9 mouse cellular contexts compared by ENCODE assay signal in the genomic region with DNA sequence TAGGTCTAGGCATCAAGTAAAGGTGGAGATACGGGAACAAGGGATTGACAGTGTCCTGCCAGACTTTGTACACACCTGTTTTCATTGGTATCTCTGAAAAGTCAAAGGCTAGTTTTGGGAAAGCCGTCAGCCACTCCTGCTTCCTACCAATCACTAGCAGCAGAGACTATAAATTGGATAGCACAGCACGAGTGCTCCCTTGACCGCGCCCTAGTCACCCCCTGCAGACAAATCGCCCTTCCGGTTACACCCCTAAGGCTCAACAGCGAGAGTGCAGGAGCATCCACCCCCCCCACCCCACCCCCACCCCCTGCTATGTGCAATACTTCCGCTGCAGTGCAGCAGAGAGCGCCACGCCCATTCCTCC. TPM values are rescaled to one million over a fixed set of nuclear protein-coding genes. Genes with fewer than 3 reads are reported as not detected.
DNase-seq lines count a peak whose midpoint lies in the region; ATAC-seq and TF ChIP-seq lines count a peak whose summit lies in the region.
"Had no signal": no experiment of that assay in that cellular context is flagged by ENCODE, and none has a peak within 500 bp of the region (broad histone marks: within the 10 kb centered on the region; RNA-seq: fewer than 3 reads in every experiment).

No protein-coding gene starts in this region.

- H3K27me3 ChIP-seq in heart, embryonic 12.5 days (replicated peaks), result peaks cover 3% of the 10 kb centered on the region
- H3K27me3 ChIP-seq in E14TG2a.4 (ENCODE audit: insufficient read depth, low read length), result no peaks in the 10 kb centered on the region
- no peaks in the 10 kb centered on the region for H3K27me3 ChIP-seq in forebrain, embryonic 16.5 days (replicated peaks; ENCODE audit: control insufficient read depth, insufficient read depth, low read length)
- no peaks in the 10 kb centered on the region for H3K27me3 ChIP-seq in liver, postnatal 0 days (ENCODE audit: insufficient read depth, low read length)

- 0 out of 2 replicates have a peak, but pooled peaks have one; percentile 34 for TF ChIP-seq EP300 in liver, postnatal 0 days (IDR thresholded peaks at IDR 0.05; ENCODE audit: low read depth)

- ATAC-seq in heart, embryonic 12.5 days (ENCODE audit: insufficient number of reproducible peaks, low FRiP score), result no peak
- ATAC-seq in forebrain, embryonic 16.5 days, result no peak
- no peak for ATAC-seq in liver, postnatal 0 days

- whole genome bisulfite sequencing in heart, embryonic 12.5 days, result under 1% methylated on average over 11 of the region's 11 CpGs
- 2% methylated on average over 11 of the region's 11 CpGs for WGBS in forebrain, embryonic 16.5 days
- 0% methylated on average over 11 of the region's 11 CpGs for WGBS in liver, postnatal 0 days (ENCODE audit: insufficient replicate concordance)

- no peak for TF ChIP-seq CTCF in E14TG2a.4 (conservative IDR thresholded peaks at IDR 0.05; ENCODE audit: low read length)
- 0 out of 2 replicates have a peak, but pooled peaks have one; percentile 29 for TF ChIP-seq CTCF in liver, postnatal 0 days (IDR thresholded peaks at IDR 0.05; ENCODE audit: low read depth)

- peak overlapping the region; percentile 87 for H3K4me2 ChIP-seq in heart, embryonic 12.5 days
- H3K4me2 ChIP-seq in forebrain, embryonic 16.5 days (ENCODE audit: low read length), result peak overlapping the region; percentile 81
- peak overlapping the region; percentile 89 for H3K4me2 ChIP-seq in liver, postnatal 0 days (ENCODE audit: low read depth, low read length)

- H3K9me3 ChIP-seq in heart, embryonic 12.5 days (replicated peaks), result no peaks in the 10 kb centered on the region
- peaks cover 5% of the 10 kb centered on the region; the same call in 1 of the 2 replicates for H3K9me3 ChIP-seq in E14TG2a.4 (ENCODE audit: low read length)
- H3K9me3 ChIP-seq in forebrain, embryonic 16.5 days (ENCODE audit: control insufficient read depth, low read length), result no peaks in the 10 kb centered on the region
- no peaks in the 10 kb centered on the region for H3K9me3 ChIP-seq in liver, postnatal 0 days (ENCODE audit: low read length)

- peak overlapping the region; percentile 60 for H3K4me3 ChIP-seq in heart, embryonic 12.5 days
- H3K4me3 ChIP-seq in E14TG2a.4 (replicated peaks; ENCODE audit: low read length), result peak overlapping the region; percentile 79
- H3K4me3 ChIP-seq in forebrain, embryonic 16.5 days (replicated peaks; ENCODE audit: low read length), result peak overlapping the region; percentile 49
- H3K4me3 ChIP-seq in liver, postnatal 0 days (ENCODE audit: low read depth, low read length), result peak overlapping the region; percentile 52

- no peak for DNase-seq in heart, adult 8-10 months (ENCODE audit: low spot score)
- no peak for DNase-seq in liver, postnatal 0 days
- DNase-seq in frontal cortex, adult 2 months (ENCODE audit: extremely low spot score in 1 of 2, low spot score in 1 of 2), result no peak
- DNase-seq in ovary, postnatal 14 days (ENCODE audit: low spot score), result no peak
- no peak for DNase-seq in layer of hippocampus, postnatal 36 days

- peak overlapping the region; percentile 41; the same call in 1 of the 2 replicates for H3K9ac ChIP-seq in heart, embryonic 12.5 days
- H3K9ac ChIP-seq in forebrain, embryonic 16.5 days (replicated peaks; ENCODE audit: low read depth, low read length), result peak overlapping the region; percentile 53
- peak overlapping the region; percentile 72 for H3K9ac ChIP-seq in liver, postnatal 0 days (replicated peaks)

- peak overlapping the region; percentile 89 for H3K27ac ChIP-seq in heart, embryonic 12.5 days (ENCODE audit: poor library complexity, severe bottlenecking)
- peak overlapping the region; percentile 83 for H3K27ac ChIP-seq in forebrain, embryonic 16.5 days (ENCODE audit: low read length)
- H3K27ac ChIP-seq in liver, postnatal 0 days (ENCODE audit: low read depth), result peak overlapping the region; percentile 98

- H3K4me1 ChIP-seq in heart, embryonic 12.5 days (replicated peaks), result peaks cover 20% of the 10 kb centered on the region
- H3K4me1 ChIP-seq in E14TG2a.4 (replicated peaks; ENCODE audit: low read depth, low read length), result peaks cover 75% of the 10 kb centered on the region
- peaks cover 14% of the 10 kb centered on the region for H3K4me1 ChIP-seq in forebrain, embryonic 16.5 days (replicated peaks; ENCODE audit: control insufficient read depth, insufficient read depth, low read length)
- H3K4me1 ChIP-seq in liver, postnatal 0 days (ENCODE audit: insufficient read depth), result peaks cover 44% of the 10 kb centered on the region

- H3K36me3 ChIP-seq in heart, embryonic 12.5 days, result no peaks in the 10 kb centered on the region
- peaks cover 12% of the 10 kb centered on the region for H3K36me3 ChIP-seq in E14TG2a.4 (ENCODE audit: insufficient read depth, low read length)
- H3K36me3 ChIP-seq in forebrain, embryonic 16.5 days (ENCODE audit: control insufficient read depth, insufficient read depth), result no peaks in the 10 kb centered on the region
- no peaks in the 10 kb centered on the region for H3K36me3 ChIP-seq in liver, postnatal 0 days (replicated peaks; ENCODE audit: insufficient read depth, low read length)

RNA-seq across cellular contexts. Expression of a gene that starts 12.2 kb away (rescaled TPM):
- 0.70 and 1.6 TPM in 2 replicates for polyA plus RNA-seq in heart, embryonic 12.5 days (2016; fragmentation: Nextera tagmentation; extraction: Ambion mirVana)
- total RNA-seq in heart, adult 8-10 months (2022), result under 1 TPM in 3 of 4 experiments, not detected in 1; 0.44 to 0.53 (median 0.46) TPM
- 0.71 and 1.0 TPM in 2 replicates for polyA plus RNA-seq in forebrain, embryonic 16.5 days (2015; fragmentation: Nextera tagmentation; extraction: Ambion mirVana)
- polyA plus RNA-seq in liver, postnatal 0 days (2015; fragmentation: Nextera tagmentation; extraction: Ambion mirVana), result 1.7 and 1.9 TPM in 2 replicates
- polyA plus RNA-seq in frontal cortex, adult 2 months (2012; rRNA removed), result 2.6 and 2.9 TPM in 2 replicates
- 1 to 10 TPM; 1.4 to 1.7 TPM for total RNA-seq in layer of hippocampus, postnatal 36 days (2021)

RNA-seq across cellular contexts. Expression of a gene that starts 17.8 kb away (rescaled TPM):
- polyA plus RNA-seq in heart, embryonic 12.5 days (2016; fragmentation: Nextera tagmentation; extraction: Ambion mirVana), result 0.13 TPM in 1 of 2 replicates, not detected in the other
- total RNA-seq in heart, adult 8-10 months (2022), result not detected
- polyA plus RNA-seq in forebrain, embryonic 16.5 days (2015; fragmentation: Nextera tagmentation; extraction: Ambion mirVana), result 0.19 TPM in 1 of 2 replicates, not detected in the other
- polyA plus RNA-seq in liver, postnatal 0 days (2015; fragmentation: Nextera tagmentation; extraction: Ambion mirVana), result not detected in 2 replicates
- polyA plus RNA-seq in frontal cortex, adult 2 months (2012; rRNA removed), result 0.06 TPM in 1 of 2 replicates, not detected in the other
- not detected for total RNA-seq in layer of hippocampus, postnatal 36 days (2021)
- polyA plus RNA-seq: CD4-positive, CD25-positive, alpha-beta regulatory T cell, adult 4 months had no signal

RNA-seq across cellular contexts. Expression of a gene that starts 27.7 kb away (rescaled TPM):
- polyA plus RNA-seq in heart, embryonic 12.5 days (2016; fragmentation: Nextera tagmentation; extraction: Ambion mirVana), result 214 and 222 TPM in 2 replicates
- total RNA-seq in heart, adult 8-10 months (2022), result 100 to 1,000 TPM; 265 to 313 (median 289) TPM
- polyA plus RNA-seq in forebrain, embryonic 16.5 days (2015; fragmentation: Nextera tagmentation; extraction: Ambion mirVana), result 870 and 902 TPM in 2 replicates
- polyA plus RNA-seq in liver, postnatal 0 days (2015; fragmentation: Nextera tagmentation; extraction: Ambion mirVana), result 56.7 and 66.8 TPM in 2 replicates
- polyA plus RNA-seq in frontal cortex, adult 2 months (2012; rRNA removed), result 528 and 551 TPM in 2 replicates
- 1,000 to 10,000 TPM; 1,259 to 1,347 TPM for total RNA-seq in layer of hippocampus, postnatal 36 days (2021)

RNA-seq across cellular contexts. Expression of a gene that starts 32.5 kb away (rescaled TPM):
- 28.7 and 29.9 TPM in 2 replicates for polyA plus RNA-seq in heart, embryonic 12.5 days (2016; fragmentation: Nextera tagmentation; extraction: Ambion mirVana)
- 1 to 10 TPM; 6.0 to 7.3 (median 6.8) TPM for total RNA-seq in heart, adult 8-10 months (2022)
- 26.4 and 28.1 TPM in 2 replicates for polyA plus RNA-seq in forebrain, embryonic 16.5 days (2015; fragmentation: Nextera tagmentation; extraction: Ambion mirVana)
- polyA plus RNA-seq in liver, postnatal 0 days (2015; fragmentation: Nextera tagmentation; extraction: Ambion mirVana), result 4.8 and 4.9 TPM in 2 replicates
- polyA plus RNA-seq in frontal cortex, adult 2 months (2012; rRNA removed), result 10.5 and 10.6 TPM in 2 replicates
- total RNA-seq in layer of hippocampus, postnatal 36 days (2021), result 1 to 10 TPM; 7.9 to 8.0 TPM
